Mouse (Mus musculus) intestine, embryonic 16.5 days (tissue): Measurements from ENCODE around the gene Clec4f. TPM values are rescaled to one million over a fixed set of nuclear protein-coding genes. Genes with fewer than 3 reads are reported as not detected.
"Not testable (repeated sequence)": the region's sequence is repeated elsewhere in the genome, so short reads cannot be mapped to it uniquely, and the experiment has no call there.

Experiments
- ATAC-seq: fragments of 200-750 bp; cut with Nextera tagmentation; 2 replicates; pipeline ENCODE4 v1.8.0; 2017; ENCODE audit warnings: moderate TSS enrichment, moderate library complexity
- H3K27ac ChIP-seq: fragments of 300-500 bp; sonication (generic); 2 replicates; pipeline ENCODE4 v1.5.1; 2014; ENCODE audit warnings: mild to moderate bottlenecking, low read length
- H3K27me3 ChIP-seq: fragments of 300-500 bp; sonication (generic); replicated peaks from 2 replicates; pipeline ENCODE4 v1.6.1; 2014; ENCODE audit warnings: low read length, control low read depth, mixed read lengths; ENCODE audit not compliant: control insufficient read depth, insufficient read depth
- H3K36me3 ChIP-seq: fragments of 300-500 bp; sonication (generic); 2 replicates; pipeline ENCODE4 v1.6.1; 2014; ENCODE audit warnings: low read length, control low read depth; ENCODE audit not compliant: control insufficient read depth, insufficient read depth
- H3K4me1 ChIP-seq: fragments of 300-500 bp; sonication (generic); 2 replicates; pipeline ENCODE4 v1.6.1; 2014; ENCODE audit warnings: low read length, control low read depth, mixed read lengths; ENCODE audit not compliant: control insufficient read depth, insufficient read depth
- H3K4me2 ChIP-seq: fragments of 300-500 bp; sonication (generic); 2 replicates; pipeline ENCODE4 v1.6.1; 2014; ENCODE audit warnings: low read depth, low read length, control low read depth
- H3K4me3 ChIP-seq: fragments of 300-500 bp; sonication (generic); 2 replicates; pipeline ENCODE4 v1.5.1; 2014; ENCODE audit warnings: mild to moderate bottlenecking, low read length
- H3K9ac ChIP-seq: fragments of 300-500 bp; sonication (generic); 2 replicates; pipeline ENCODE4 v1.6.1; 2014; ENCODE audit warnings: low read depth, low read length
- H3K9me3 ChIP-seq: fragments of 300-500 bp; sonication (generic); 2 replicates; pipeline ENCODE4 v1.6.1; 2016; ENCODE audit warnings: low read length, control low read depth; ENCODE audit not compliant: control insufficient read depth
- WGBS: fragments of 180-500 bp; shearing (Covaris S2); extraction: QIAGEN DNeasy Blood & Tissue Kit; methylation state at CpG from one replicate; pipeline ENCODE4 v1.1.7; 2014; 5-methylcytosine and 5-hydroxymethylcytosine counted together
- polyA plus RNA-seq: library from polyadenylated mRNA; unstranded; fragments of >200 nt; fragmentation: Nextera tagmentation; extraction: Ambion mirVana; gene quantifications from 2 replicates; pipeline ENCODE4 v1.2.1, GENCODE M21; 2015

Gene Clec4f
- polyA plus RNA-seq, 1 experiment from 2014 or later: 0.32 TPM

GRCm38 (mm10) chr6:83660821-83661220 lies 4.8 kb upstream of the Clec4f start:
- Histone ChIP-seq H3K4me3 (no peak overlapping the region), H3K27ac (no peak overlapping the region), H3K4me1 (no peaks in the 10 kb centered on the region), H3K9me3 (no peaks in the 10 kb centered on the region), H3K36me3 (no peaks in the 10 kb centered on the region), H3K9ac (no peak overlapping the region), H3K27me3 (no peaks in the 10 kb centered on the region), H3K4me2 (no peak overlapping the region)
- ATAC-seq: no peak
- 79% methylated on average over 4 of the region's 4 CpGs for WGBS

GRCm38 (mm10) chr6:83646715-83647114 lies 9.3 kb downstream of the Clec4f start:
- ATAC-seq: no peak
- 74% methylated on average over 10 of the region's 10 CpGs for WGBS

GRCm38 (mm10) chr6:83635329-83635728 lies 20.7 kb downstream of the Clec4f start:
- H3K9me3 ChIP-seq: no peaks in the 10 kb centered on the region
- H3K9ac ChIP-seq: no peak overlapping the region
- no peak overlapping the region for H3K4me2 ChIP-seq
- H3K36me3 ChIP-seq: no peaks in the 10 kb centered on the region
- 80% methylated on average over 1 of the region's 1 CpGs for WGBS
- no peak overlapping the region for H3K4me3 ChIP-seq
- H3K27ac ChIP-seq: no peak overlapping the region
- no peaks in the 10 kb centered on the region for H3K4me1 ChIP-seq
- H3K27me3 ChIP-seq: no peaks in the 10 kb centered on the region
- ATAC-seq: no peak

More at GRCm38 (mm10) chr6:83646715-83647114, 9.3 kb downstream of the Clec4f start:
- Histone ChIP-seq H3K4me2 (no peak overlapping the region), H3K9ac (no peak overlapping the region), H3K36me3 (no peaks in the 10 kb centered on the region), H3K27ac (no peak overlapping the region), H3K9me3 (no peaks in the 10 kb centered on the region), H3K27me3 (no peaks in the 10 kb centered on the region), H3K4me1 (no peaks in the 10 kb centered on the region), H3K4me3 (no peak overlapping the region)

- 62% methylated on average over 4 of the region's 4 CpGs for WGBS
- H3K4me2 ChIP-seq, ATAC-seq: not testable (repeated sequence)
Measured at GRCm38 (mm10) chr6:83634631-83635030, 21.4 kb downstream of the Clec4f start.

GRCm38 (mm10) chr6:83634106-83634505 lies 21.9 kb downstream of the Clec4f start:
- not testable (repeated sequence) for H3K27ac ChIP-seq, ATAC-seq, H3K36me3 ChIP-seq, H3K27me3 ChIP-seq, H3K9ac ChIP-seq, H3K4me2 ChIP-seq, H3K4me1 ChIP-seq, H3K9me3 ChIP-seq, H3K4me3 ChIP-seq
- 49% methylated on average over 5 of the region's 5 CpGs for WGBS

More at GRCm38 (mm10) chr6:83634631-83635030, 21.4 kb downstream of the Clec4f start:
- H3K9me3 ChIP-seq, H3K27me3 ChIP-seq, H3K4me1 ChIP-seq, H3K36me3 ChIP-seq, H3K4me3 ChIP-seq, H3K9ac ChIP-seq, H3K27ac ChIP-seq: not testable (repeated sequence)

GRCm38 (mm10) chr6:83631815-83632214 lies 24.2 kb downstream of the Clec4f start:
- Histone ChIP-seq H3K4me1 (no peaks in the 10 kb centered on the region), H3K27ac (no peak overlapping the region), H3K27me3 (0 out of 2 replicates have a peak, but pooled peaks cover 1% of the 10 kb centered on the region), H3K4me2 (no peak overlapping the region), H3K9ac (no peak overlapping the region), H3K9me3 (no peaks in the 10 kb centered on the region), H3K36me3 (no peaks in the 10 kb centered on the region), H3K4me3 (no peak overlapping the region)
- no peak for ATAC-seq
- 77% methylated on average over 4 of the region's 4 CpGs for WGBS

- ATAC-seq: no peak
Measured at GRCm38 (mm10) chr6:83626781-83627180, 29.2 kb downstream of the Clec4f start.

GRCm38 (mm10) chr6:83619955-83620354 lies 36.0 kb downstream of the Clec4f start:
- Histone ChIP-seq H3K4me2 (no peak overlapping the region), H3K27me3 (no peaks in the 10 kb centered on the region; the same call in 1 of the 2 replicates), H3K9me3 (no peaks in the 10 kb centered on the region), H3K36me3 (no peaks in the 10 kb centered on the region), H3K27ac (no peak overlapping the region), H3K4me1 (no peaks in the 10 kb centered on the region), H3K9ac (no peak overlapping the region), H3K4me3 (no peak overlapping the region)
- ATAC-seq: no peak
- 57% methylated on average over 9 of the region's 9 CpGs for WGBS

More at GRCm38 (mm10) chr6:83626781-83627180, 29.2 kb downstream of the Clec4f start:
- Histone ChIP-seq H3K4me3 (no peak overlapping the region), H3K4me1 (no peaks in the 10 kb centered on the region), H3K36me3 (no peaks in the 10 kb centered on the region), H3K9me3 (no peaks in the 10 kb centered on the region), H3K9ac (no peak overlapping the region), H3K27me3 (0 out of 2 replicates have a peak, but pooled peaks cover 2% of the 10 kb centered on the region), H3K4me2 (no peak overlapping the region), H3K27ac (no peak overlapping the region)
- 64% methylated on average over 17 of the region's 17 CpGs for WGBS

GRCm38 (mm10) chr6:83617581-83618335 lies 38.2 kb downstream of the Clec4f start:
- H3K9me3 ChIP-seq: no peaks in the 10 kb centered on the region
- no peaks in the 10 kb centered on the region for H3K36me3 ChIP-seq
- H3K4me3 ChIP-seq: no peak overlapping the region
- H3K9ac ChIP-seq: no peak overlapping the region
- no peaks in the 10 kb centered on the region for H3K4me1 ChIP-seq
- 79% methylated on average over 15 of the region's 15 CpGs for WGBS
- no peak for ATAC-seq
- H3K4me2 ChIP-seq: no peak overlapping the region
- H3K27me3 ChIP-seq: no peaks in the 10 kb centered on the region; the same call in 1 of the 2 replicates
- H3K27ac ChIP-seq: no peak overlapping the region
